8 mouse cellular contexts compared by ENCODE assay signal in genomic region chr4:49480104-49480760, GRCm38 (mm10). TPM values are rescaled to one million over a fixed set of nuclear protein-coding genes. Genes with fewer than 3 reads are reported as not detected.
DNase-seq lines count a peak whose midpoint lies in the region; ATAC-seq and TF ChIP-seq lines count a peak whose summit lies in the region.
"Had no signal": no experiment of that assay in that cellular context is flagged by ENCODE, and none has a peak within 500 bp of the region (broad histone marks: within the 10 kb centered on the region; RNA-seq: fewer than 3 reads in every experiment).

No protein-coding gene starts in this region.

- no peak for TF ChIP-seq EP300 in lung, postnatal 0 days (IDR thresholded peaks at IDR 0.05)

- no peaks in the 10 kb centered on the region for H3K4me1 ChIP-seq in lung, postnatal 0 days (ENCODE audit: insufficient read depth, low read depth, low read length)
- H3K4me1 ChIP-seq in intestine, embryonic 16.5 days (ENCODE audit: control insufficient read depth, insufficient read depth, low read length): no peaks in the 10 kb centered on the region
- H3K4me1 ChIP-seq in liver, adult 2 months (ENCODE audit: control insufficient read depth, insufficient read depth, low read length): peaks cover 20% of the 10 kb centered on the region
- 0 out of 2 replicates have a peak, but pooled peaks cover 5% of the 10 kb centered on the region for H3K4me1 ChIP-seq in stomach, embryonic 16.5 days (ENCODE audit: control insufficient read depth, insufficient read depth, low read length)

- TF ChIP-seq CTCF in lung, postnatal 0 days (IDR thresholded peaks at IDR 0.05): no peak
- no peak for TF ChIP-seq CTCF in liver, adult 2 months (IDR thresholded peaks at IDR 0.05; ENCODE audit: low read depth, low read length)

- peak overlapping the region; percentile 30 for H3K4me2 ChIP-seq in lung, postnatal 0 days (replicated peaks; ENCODE audit: low read depth, low read length)
- H3K4me2 ChIP-seq in intestine, embryonic 16.5 days (ENCODE audit: low read depth, low read length): peak overlapping the region; percentile 44
- H3K4me2 ChIP-seq in stomach, embryonic 16.5 days (ENCODE audit: low read depth, low read length): peak overlapping the region; percentile 50

- DNase-seq in lung, postnatal 0 days (ENCODE audit: low spot score): no peak
- no peak for DNase-seq in lung, postnatal 14 days
- peak; percentile 75 for DNase-seq in liver, adult 2 months (ENCODE audit: extremely low read depth, low read depth, low spot score)
- no peak for DNase-seq in layer of hippocampus, adult 8-10 months (ENCODE audit: low spot score in 2 of 2)
- no peak for DNase-seq in B cell, adult 2 months

- 0 out of 2 replicates have a peak overlapping the region, but pooled peaks have one; percentile 12 for H3K9ac ChIP-seq in lung, postnatal 0 days (replicated peaks; ENCODE audit: low read depth)
- peak overlapping the region; percentile 47 for H3K9ac ChIP-seq in intestine, embryonic 16.5 days (ENCODE audit: low read depth, low read length)
- H3K9ac ChIP-seq in liver, adult 2 months (ENCODE audit: low read depth, low read length): peak overlapping the region; percentile 87
- peak overlapping the region; percentile 61 for H3K9ac ChIP-seq in stomach, embryonic 16.5 days (ENCODE audit: low read length)

- peak; percentile 55; the same call in 1 of the 2 replicates for ATAC-seq in lung, postnatal 0 days
- ATAC-seq in intestine, embryonic 16.5 days: peak; percentile 92
- peak; percentile 73 for ATAC-seq in stomach, embryonic 16.5 days (ENCODE audit: insufficient read depth, low FRiP score)

- H3K9me3 ChIP-seq in lung, postnatal 0 days (ENCODE audit: low read length): no peaks in the 10 kb centered on the region
- no peaks in the 10 kb centered on the region for H3K9me3 ChIP-seq in intestine, embryonic 16.5 days (ENCODE audit: control insufficient read depth, low read length)
- no peaks in the 10 kb centered on the region for H3K9me3 ChIP-seq in stomach, embryonic 16.5 days (replicated peaks; ENCODE audit: control insufficient read depth, low read length)

- no peaks in the 10 kb centered on the region for H3K27me3 ChIP-seq in lung, postnatal 0 days (replicated peaks; ENCODE audit: insufficient read depth, low read length)
- H3K27me3 ChIP-seq in intestine, embryonic 16.5 days (replicated peaks; ENCODE audit: control insufficient read depth, insufficient read depth, low read length): no peaks in the 10 kb centered on the region
- H3K27me3 ChIP-seq in liver, adult 2 months (ENCODE audit: control insufficient read depth, insufficient read depth, low read length): no peaks in the 10 kb centered on the region
- H3K27me3 ChIP-seq in stomach, embryonic 16.5 days (ENCODE audit: control insufficient read depth, insufficient read depth, low read length): no peaks in the 10 kb centered on the region

- WGBS in lung, postnatal 0 days: 10% methylated on average over 21 of the region's 21 CpGs
- 9% methylated on average over 21 of the region's 21 CpGs for WGBS in intestine, embryonic 16.5 days
- 7% methylated on average over 21 of the region's 21 CpGs for WGBS in liver, adult 2 months
- WGBS in stomach, embryonic 16.5 days: 10% methylated on average over 21 of the region's 21 CpGs

- H3K4me3 ChIP-seq in lung, postnatal 0 days (ENCODE audit: low read depth, low read length): no peak overlapping the region; the same call in 1 of the 2 replicates
- peak overlapping the region; percentile 35 for H3K4me3 ChIP-seq in intestine, embryonic 16.5 days (ENCODE audit: low read length)
- H3K4me3 ChIP-seq in liver, adult 2 months (ENCODE audit: insufficient read depth, low read depth, low read length): peak overlapping the region; percentile 59
- peak overlapping the region; percentile 45 for H3K4me3 ChIP-seq in stomach, embryonic 16.5 days (replicated peaks; ENCODE audit: low read length)

- TF ChIP-seq POLR2A in liver, adult 2 months (IDR thresholded peaks at IDR 0.05; ENCODE audit: extremely low read depth, insufficient read depth, low read length): 0 out of 2 replicates have a peak, but pooled peaks have one; percentile 18

- H3K27ac ChIP-seq in lung, postnatal 0 days (ENCODE audit: low read length): no peak overlapping the region
- H3K27ac ChIP-seq in intestine, embryonic 16.5 days (ENCODE audit: low read length): peak overlapping the region; percentile 84
- peak overlapping the region; percentile 100 for H3K27ac ChIP-seq in liver, adult 2 months (replicated peaks; ENCODE audit: insufficient read depth, low read depth, low read length)
- H3K27ac ChIP-seq in stomach, embryonic 16.5 days (ENCODE audit: low read length): peak overlapping the region; percentile 89

- peaks cover 4% of the 10 kb centered on the region; the same call in 1 of the 2 replicates for H3K79me2 ChIP-seq in liver, adult 2 months (ENCODE audit: control insufficient read depth, insufficient read depth, low read length)

- no peaks in the 10 kb centered on the region for H3K36me3 ChIP-seq in lung, postnatal 0 days (ENCODE audit: insufficient read depth, low read length)
- H3K36me3 ChIP-seq in intestine, embryonic 16.5 days (ENCODE audit: control insufficient read depth, insufficient read depth, low read length): no peaks in the 10 kb centered on the region
- H3K36me3 ChIP-seq in liver, adult 2 months (ENCODE audit: control insufficient read depth, insufficient read depth, low read length): peaks cover 19% of the 10 kb centered on the region
- no peaks in the 10 kb centered on the region for H3K36me3 ChIP-seq in stomach, embryonic 16.5 days (ENCODE audit: control insufficient read depth, insufficient read depth, low read length)

RNA-seq across cellular contexts. Expression of gene Acnat1, which starts 6.5 kb away (rescaled TPM):
- 0.29 TPM in 1 of 2 replicates, not detected in the other for polyA plus RNA-seq in lung, postnatal 0 days (2015; fragmentation: Nextera tagmentation; extraction: Ambion mirVana)
- 5.7 and 6.8 TPM in 2 replicates for polyA plus RNA-seq in intestine, embryonic 16.5 days (2015; fragmentation: Nextera tagmentation; extraction: Ambion mirVana)
- 92.1 and 112 TPM in 2 replicates for total RNA-seq in liver, adult 2 months (2014; rRNA removed)
- 38.6 and 38.8 TPM in 2 replicates for polyA plus RNA-seq in liver, adult 2 months (2012; rRNA removed)
- polyA plus RNA-seq in stomach, embryonic 16.5 days (2015; fragmentation: Nextera tagmentation; extraction: Ambion mirVana): 2.4 TPM in 2 replicates
- total RNA-seq in layer of hippocampus, adult 8-10 months (2022): not detected
- polyA plus RNA-seq: spleen, adult 2 months had no signal

RNA-seq across cellular contexts. Expression of gene Baat, which starts 26.1 kb away (rescaled TPM):
- polyA plus RNA-seq in lung, postnatal 0 days (2015; fragmentation: Nextera tagmentation; extraction: Ambion mirVana): not detected in 2 replicates
- polyA plus RNA-seq in intestine, embryonic 16.5 days (2015; fragmentation: Nextera tagmentation; extraction: Ambion mirVana): 0.20 and 0.53 TPM in 2 replicates
- total RNA-seq in liver, adult 2 months (2014; rRNA removed): 245 and 304 TPM in 2 replicates
- polyA plus RNA-seq in liver, adult 2 months (2012; rRNA removed): 73.9 and 76.0 TPM in 2 replicates
- polyA plus RNA-seq in stomach, embryonic 16.5 days (2015; fragmentation: Nextera tagmentation; extraction: Ambion mirVana): 0.06 and 0.36 TPM in 2 replicates
- under 1 TPM; 0.20 to 0.54 (median 0.26) TPM for total RNA-seq in layer of hippocampus, adult 8-10 months (2022)
- polyA plus RNA-seq: spleen, adult 2 months had no signal

RNA-seq across cellular contexts. Expression of gene Mrpl50, which starts 40.7 kb away (rescaled TPM):
- 30.6 and 31.8 TPM in 2 replicates for polyA plus RNA-seq in lung, postnatal 0 days (2015; fragmentation: Nextera tagmentation; extraction: Ambion mirVana)
- polyA plus RNA-seq in intestine, embryonic 16.5 days (2015; fragmentation: Nextera tagmentation; extraction: Ambion mirVana): 90.7 and 98.9 TPM in 2 replicates
- total RNA-seq in liver, adult 2 months (2014; rRNA removed): 30.1 and 32.2 TPM in 2 replicates
- 4.9 and 7.2 TPM in 2 replicates for polyA plus RNA-seq in liver, adult 2 months (2012; rRNA removed)
- polyA plus RNA-seq in stomach, embryonic 16.5 days (2015; fragmentation: Nextera tagmentation; extraction: Ambion mirVana): 86.3 and 87.7 TPM in 2 replicates
- total RNA-seq in layer of hippocampus, adult 8-10 months (2022): 10 to 100 TPM; 29.3 to 35.0 (median 32.1) TPM

RNA-seq across cellular contexts. Expression of gene Zfp189, which starts 40.7 kb away (rescaled TPM):
- 4.7 and 4.8 TPM in 2 replicates for polyA plus RNA-seq in lung, postnatal 0 days (2015; fragmentation: Nextera tagmentation; extraction: Ambion mirVana)
- 4.4 and 4.8 TPM in 2 replicates for polyA plus RNA-seq in intestine, embryonic 16.5 days (2015; fragmentation: Nextera tagmentation; extraction: Ambion mirVana)
- 5.2 and 6.4 TPM in 2 replicates for total RNA-seq in liver, adult 2 months (2014; rRNA removed)
- polyA plus RNA-seq in liver, adult 2 months (2012; rRNA removed): 1.1 and 1.5 TPM in 2 replicates
- polyA plus RNA-seq in stomach, embryonic 16.5 days (2015; fragmentation: Nextera tagmentation; extraction: Ambion mirVana): 5.8 and 6.0 TPM in 2 replicates
- total RNA-seq in layer of hippocampus, adult 8-10 months (2022): 10 to 100 TPM; 23.9 to 30.1 (median 28.7) TPM

Comparison
In these comparisons a context has a peak if more than half of its experiments do, and no peak if none do; other contexts are left out.
1. H3K9ac ChIP-seq: peak in every context shown above with its lines; median percentile 87 in liver, adult 2 months; 61 in stomach, embryonic 16.5 days; 47 in intestine, embryonic 16.5 days; 12 in lung, postnatal 0 days.
2. RNA of gene Baat, which starts 26.1 kb away (polyA plus RNA-seq): 73.9 to 76.0 TPM in liver, adult 2 months; 0.20 to 0.53 TPM in intestine, embryonic 16.5 days, 0.06 to 0.36 TPM in stomach, embryonic 16.5 days and not detected in lung, postnatal 0 days; every median in the first group is over 10 times any median in the second.
3. Peak in every context shown above with its lines, with median percentiles within 50 percentile points of each other: ATAC-seq and H3K4me2 ChIP-seq.